Mouse (Mus musculus): ENCODE measurements at regions not wholly inside any gene's neighbourhood (a gene's known extent, or its start where the extent isn't known, plus 50 kb on each side); places are given as distances from the start of the nearest gene placed in this dataset.
"Not testable (repeated sequence)": the region's sequence is repeated elsewhere in the genome, so short reads cannot be mapped to it uniquely, and the experiment has no call there.

DNA sequence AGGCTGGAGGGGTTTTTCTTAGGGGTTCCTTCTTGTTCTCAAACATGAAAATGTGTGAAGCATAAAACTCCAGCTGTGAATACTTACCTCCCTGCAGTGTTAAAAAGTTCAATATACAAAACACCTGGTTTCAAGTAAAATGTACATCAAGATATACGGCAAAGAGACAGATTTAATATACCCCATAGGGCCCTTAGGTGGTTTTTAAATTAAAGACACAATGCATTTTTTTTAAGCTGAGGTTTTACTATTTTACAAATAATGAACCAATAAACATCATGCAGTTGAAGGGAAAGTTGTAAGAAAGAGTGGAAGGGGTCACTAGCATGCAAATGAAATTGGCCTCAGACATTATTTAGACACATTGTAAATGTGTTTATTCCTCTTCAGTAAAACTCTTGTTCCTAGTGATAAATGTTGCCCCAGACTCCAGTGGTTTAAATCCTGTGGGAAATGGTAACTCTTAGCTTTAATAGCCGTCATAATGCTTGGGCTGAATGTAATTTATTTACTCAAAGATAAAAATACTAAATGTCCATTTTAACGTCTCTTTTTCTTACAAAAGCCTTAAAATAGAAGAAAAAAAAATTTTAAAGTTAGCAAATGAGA is 1337.9 kb downstream of the Efnb2 start:
- no peak for DNase-seq

DNA sequence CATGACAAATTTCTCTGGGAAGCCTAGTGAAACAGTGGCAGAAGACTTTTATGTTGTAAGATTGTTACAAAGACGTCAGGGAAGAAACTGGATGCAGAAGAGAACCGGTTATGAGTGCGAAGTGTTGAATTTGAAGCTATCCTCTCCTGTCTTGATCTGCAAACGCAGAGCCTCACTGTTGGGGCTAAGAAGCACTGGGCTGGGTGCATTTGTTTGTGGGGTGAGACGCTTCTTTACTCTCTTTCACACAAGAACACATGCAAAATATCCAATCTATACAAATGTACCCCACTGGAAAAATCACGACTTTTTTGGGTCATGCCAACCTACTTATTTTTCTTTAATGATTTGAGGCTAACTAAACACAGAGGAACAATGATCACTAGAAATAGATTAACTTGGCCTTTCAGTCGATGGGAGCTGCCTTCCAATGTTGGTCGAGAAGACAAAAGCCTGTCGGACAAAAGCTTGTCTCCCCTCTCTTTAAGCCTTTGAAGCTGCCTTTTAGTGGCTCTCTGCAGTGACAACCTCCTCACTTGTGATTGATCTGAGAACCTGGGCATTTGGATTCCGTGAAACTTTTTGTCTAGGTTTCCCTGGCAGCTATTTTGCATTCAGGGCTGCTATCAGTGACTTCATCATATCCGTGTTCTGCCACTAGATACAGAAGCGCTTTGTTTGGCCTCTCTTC is 1338.5 kb downstream of the Efnb2 start:
- DNase-seq = no peak

- DNase-seq = no peak
Measured at GRCm38 (mm10) chr8:7316806-7317355, 1344.2 kb downstream of the Efnb2 start.

- no peak for DNase-seq
Measured at GRCm38 (mm10) chr8:7309239-7309638, 1351.8 kb downstream of the Efnb2 start.

DNA sequence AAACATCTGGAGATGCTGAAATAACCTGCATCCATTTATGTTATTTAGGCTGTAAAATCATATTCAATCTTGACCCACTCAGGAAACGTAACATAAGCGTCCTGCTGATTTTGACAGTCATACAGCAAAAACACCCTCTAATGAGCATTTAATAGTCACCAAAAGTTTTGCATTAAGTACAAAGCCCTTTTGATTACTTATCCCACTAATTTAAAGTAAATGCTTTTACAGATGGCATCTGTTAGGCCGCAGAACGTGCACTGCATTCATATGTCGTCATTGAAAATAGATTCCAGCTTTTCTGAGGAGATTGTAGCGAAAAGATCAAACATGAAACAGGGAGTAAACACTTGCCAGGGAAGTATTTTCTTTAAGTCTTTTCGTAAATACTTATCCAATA is 1371.7 kb downstream of the Efnb2 start:
- no peak for DNase-seq

GRCm38 (mm10) chr8:7286581-7286980 is 1374.5 kb downstream of the Efnb2 start:
- DNase-seq = no peak

- DNase-seq = no peak
Measured at GRCm38 (mm10) chr8:7267406-7267805, 1393.6 kb downstream of the Efnb2 start.

GRCm38 (mm10) chr8:7254336-7254735 is 1406.7 kb downstream of the Efnb2 start:
- not testable (repeated sequence) for DNase-seq

DNA sequence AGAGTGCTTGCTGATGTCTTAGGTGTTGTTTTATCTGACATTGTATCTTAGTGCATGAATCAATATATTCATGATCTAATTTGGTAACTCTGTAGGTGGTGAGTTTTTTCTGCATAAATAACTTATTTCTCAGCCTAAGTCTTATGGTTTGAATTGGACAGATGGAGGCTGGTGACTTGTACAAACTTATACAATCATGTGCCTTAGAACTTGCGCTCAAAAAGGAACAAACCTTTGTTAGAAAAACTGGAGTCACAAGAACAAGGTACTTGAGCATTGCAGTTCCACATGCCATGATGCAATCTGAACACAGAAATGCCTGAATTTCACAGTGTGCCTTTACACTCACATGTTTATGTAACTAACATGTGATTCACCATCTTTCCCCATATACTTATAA is 1420.7 kb downstream of the Efnb2 start:
- DNase-seq = no peak

DNA sequence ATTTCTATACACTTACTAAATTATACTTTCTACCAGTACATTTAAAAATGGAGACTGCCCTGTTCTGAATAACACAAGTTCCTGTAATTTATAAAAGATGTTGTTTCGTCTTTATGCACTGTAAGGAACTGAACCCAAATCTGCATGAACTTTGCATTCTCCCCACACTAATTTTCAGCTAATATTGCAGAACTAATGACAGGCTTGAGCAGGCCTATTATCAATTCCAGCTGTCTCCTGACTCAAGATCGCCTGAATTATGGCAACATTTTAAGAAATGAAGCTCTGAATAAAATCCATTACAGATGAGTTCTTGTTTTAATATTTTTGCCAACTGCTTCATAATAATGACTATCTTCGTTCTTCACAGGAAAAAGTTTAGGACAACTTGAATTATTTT is 1427.0 kb downstream of the Efnb2 start:
- no peak for DNase-seq

DNA sequence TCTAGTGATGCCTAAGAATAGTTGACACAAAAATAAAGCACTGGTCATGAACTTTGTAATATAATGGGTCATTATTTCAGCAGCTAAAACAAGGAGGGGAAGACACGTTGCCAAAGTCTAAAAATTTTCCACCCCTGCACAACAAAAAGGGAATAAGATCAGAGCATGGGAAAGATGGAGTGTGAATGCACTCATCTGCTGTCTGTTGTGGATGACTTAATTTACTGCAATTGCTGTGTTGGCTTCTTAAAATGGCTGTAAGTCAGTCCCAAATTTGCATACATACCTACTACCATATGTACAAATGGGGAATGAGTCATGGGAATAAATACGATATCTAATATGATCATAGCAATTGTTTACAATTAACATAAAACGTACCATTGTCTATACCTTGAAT is 1441.7 kb downstream of the Efnb2 start:
- DNase-seq = no peak

- DNase-seq = no peak
Measured at GRCm38 (mm10) chr8:7207178-7207577, 1453.9 kb downstream of the Efnb2 start.

DNA sequence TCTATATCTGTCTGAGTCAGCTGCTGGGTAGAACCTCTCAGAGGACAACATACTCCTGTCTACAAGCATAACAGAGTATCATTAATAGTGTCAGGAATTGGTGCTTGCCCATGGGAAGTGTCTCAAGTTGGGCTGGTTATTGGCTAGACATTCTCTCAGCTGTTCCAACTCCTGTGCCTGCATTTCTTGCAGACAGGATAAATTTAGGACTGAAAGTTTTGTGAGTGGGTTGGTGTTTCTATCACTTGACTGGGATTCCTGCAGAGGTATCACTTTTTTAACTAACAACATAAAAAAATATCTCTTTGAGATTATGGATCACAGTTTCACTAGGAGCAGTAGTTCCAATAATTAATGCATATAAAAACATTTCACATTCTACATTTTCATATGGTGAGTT is 1454.4 kb downstream of the Efnb2 start:
- no peak for DNase-seq

DNA sequence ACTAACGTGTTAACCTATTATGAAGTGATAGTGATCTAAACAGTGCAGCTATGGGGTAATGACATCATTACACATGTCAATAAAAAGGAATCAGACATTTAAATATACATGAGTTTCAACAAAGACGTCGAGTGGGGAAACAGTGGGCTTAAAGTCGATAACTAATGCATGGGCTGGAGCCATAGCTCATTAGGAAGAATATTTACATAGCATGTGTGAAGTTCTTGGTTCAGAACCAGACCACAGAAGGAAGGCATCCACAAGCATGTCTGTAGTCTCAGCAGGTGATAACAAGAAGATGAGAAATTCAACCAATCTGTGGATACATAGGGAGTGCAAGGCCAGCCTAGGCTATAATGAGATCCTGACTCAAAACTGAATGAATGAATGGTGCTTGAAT is 1456.0 kb downstream of the Efnb2 start:
- no peak for DNase-seq

GRCm38 (mm10) chr8:7190726-7191125 is 1470.3 kb downstream of the Efnb2 start:
- DNase-seq = no peak

DNA sequence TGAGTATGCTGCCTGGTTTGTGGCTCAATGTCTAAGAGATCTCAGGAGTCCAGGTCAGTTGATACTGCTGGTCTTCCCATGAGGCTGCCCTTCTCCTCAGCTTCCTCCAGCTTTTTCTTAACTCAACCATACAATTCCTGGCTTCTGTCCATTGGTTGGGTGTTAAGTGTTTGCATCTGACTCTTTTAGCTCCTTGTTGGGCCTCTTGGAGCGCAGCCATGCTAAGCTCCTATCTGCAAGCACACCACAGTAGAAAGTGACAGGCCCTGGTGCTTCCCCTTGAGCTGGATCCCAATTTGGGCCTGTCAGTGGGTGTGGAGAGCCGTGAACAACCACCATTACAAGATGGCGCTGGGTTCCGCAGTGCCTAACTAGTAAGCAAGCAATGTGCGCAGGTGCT is 1497.7 kb downstream of the Efnb2 start:
- DNase-seq = no peak

DNA sequence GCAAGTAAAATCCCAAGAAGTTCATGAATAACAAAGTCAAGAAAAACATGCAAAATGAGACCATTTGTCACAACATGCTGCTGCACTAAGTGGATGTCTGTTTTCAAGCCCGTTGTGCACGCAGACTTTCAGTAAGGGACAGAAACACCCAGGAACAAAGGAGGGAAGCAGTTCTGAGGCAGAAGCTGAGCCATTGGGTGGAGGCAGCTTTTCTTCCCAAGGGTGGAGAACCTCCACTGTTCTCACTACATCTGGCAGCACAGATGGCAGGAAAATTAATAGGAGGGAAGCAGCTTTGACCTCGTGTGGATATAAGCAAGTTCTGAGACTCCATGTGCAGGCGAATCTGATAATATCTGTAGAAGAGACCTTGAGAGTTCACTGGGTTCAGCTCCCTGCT is 1529.3 kb downstream of the Efnb2 start:
- no peak for DNase-seq

DNA sequence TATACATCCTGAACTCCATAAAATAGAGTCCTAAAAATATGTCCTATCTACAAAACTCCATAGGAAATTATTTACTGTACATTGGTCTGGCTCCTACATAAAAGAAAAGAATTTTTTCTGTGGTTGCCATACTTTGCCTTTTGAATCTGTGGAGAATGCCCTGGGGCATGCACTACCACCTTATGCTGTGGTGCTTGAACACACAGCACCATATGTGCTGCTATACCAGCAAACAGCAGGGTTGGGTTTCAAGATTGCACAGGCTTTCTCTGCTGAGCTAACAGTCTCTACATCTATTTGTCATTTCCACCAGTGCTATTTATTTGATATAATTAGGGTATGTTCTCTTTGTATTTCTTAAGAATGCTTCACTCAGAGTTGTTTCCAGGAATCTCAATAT is 1552.2 kb downstream of the Efnb2 start:
- DNase-seq = no peak

DNA sequence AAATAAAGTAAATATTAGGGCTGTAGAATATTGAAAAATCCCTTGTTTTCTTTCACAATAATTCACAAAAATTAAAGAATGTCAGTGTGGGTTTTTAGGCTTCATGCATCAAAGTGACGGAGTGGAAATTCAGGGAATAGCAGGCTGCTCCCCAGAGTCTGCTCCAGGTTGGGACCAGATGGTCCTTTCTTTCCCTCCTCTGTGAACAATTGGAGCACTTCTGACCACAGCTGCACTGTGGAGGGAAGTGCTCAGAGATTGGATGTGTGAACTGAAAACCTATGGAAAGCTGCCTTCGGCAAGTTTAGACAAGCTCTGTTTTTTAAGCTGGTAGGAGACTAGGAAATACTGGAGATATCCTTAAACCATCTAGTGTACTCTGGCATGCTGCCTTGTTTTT is 1563.5 kb downstream of the Efnb2 start:
- no peak for DNase-seq

GRCm38 (mm10) chr8:7092831-7093230 is 1568.2 kb downstream of the Efnb2 start:
- no peak for DNase-seq

DNA sequence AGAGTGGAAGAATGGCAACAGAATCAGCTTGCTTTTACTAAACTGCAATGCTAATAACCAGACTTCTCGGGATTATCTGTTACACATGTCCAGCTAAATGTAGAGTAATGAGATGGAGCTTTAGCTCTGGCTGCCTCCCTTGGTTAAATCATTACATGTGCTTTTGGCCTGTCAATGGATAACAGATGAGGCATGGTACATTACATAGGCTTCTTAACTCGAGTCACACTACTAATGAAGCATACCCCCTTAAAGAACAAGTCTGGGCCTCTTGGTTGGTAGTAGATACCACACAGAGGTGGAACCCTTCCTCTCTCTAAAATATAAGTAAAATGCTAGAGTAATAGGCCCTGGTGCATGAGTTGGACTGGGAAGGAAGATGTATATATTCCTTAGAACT is 1572.9 kb downstream of the Efnb2 start:
- no peak for DNase-seq

DNA sequence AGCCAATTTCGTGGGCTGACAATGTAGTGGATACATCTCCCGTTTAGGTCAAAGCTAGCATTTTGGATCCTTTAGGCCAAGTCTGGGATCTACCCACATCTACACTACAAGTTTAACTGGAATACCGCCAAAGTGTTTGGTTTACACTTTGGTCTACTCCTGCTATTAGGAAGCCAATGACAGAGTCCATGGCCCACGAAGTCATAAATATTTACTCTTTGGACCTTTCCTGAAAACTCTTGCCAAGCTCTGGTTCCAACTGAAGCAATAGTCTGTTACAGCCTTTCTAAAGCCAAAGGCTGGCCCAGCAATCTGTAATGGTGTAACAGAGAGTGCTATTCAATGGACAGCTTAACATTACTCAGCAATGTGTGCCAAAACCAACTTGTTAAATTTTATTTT is 1600.8 kb downstream of the Efnb2 start:
- DNase-seq = peak; percentile 87

DNA sequence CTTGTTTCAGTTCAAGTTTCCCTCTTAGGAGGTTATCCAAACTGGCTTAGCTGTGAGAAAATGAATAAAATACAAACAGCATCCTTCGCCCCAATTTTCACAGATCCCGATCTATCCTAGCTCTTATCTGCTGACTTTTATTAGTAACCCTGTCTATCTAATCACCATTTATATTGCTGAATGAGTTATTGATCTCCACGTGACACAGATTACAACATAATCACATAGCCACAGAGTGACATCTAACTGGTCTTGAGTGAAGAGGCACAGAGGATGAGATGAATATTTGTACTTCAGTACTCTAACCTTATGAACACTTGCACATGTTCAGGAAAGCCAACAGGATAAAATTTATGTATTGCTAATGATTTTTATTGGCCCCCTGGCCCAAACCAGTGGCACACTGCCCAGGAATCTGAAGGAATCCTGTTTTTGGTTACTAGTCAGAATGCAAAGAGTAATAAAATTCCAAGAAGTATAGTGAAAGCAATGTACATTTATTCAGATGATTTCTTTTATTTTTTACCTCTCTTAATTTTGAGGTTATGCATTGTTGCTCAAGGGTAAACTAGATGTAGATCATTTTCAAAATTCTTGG is 1634.7 kb downstream of the Efnb2 start:
- no peak for DNase-seq

- no peak for DNase-seq
Measured at GRCm38 (mm10) chr8:7024336-7024735, 1636.7 kb downstream of the Efnb2 start.
